Mouse (Mus musculus): ENCODE data around the gene Umodl1.

Umodl1 gene

GRCm38 (mm10) chr17:31039626-31040025 lies 85.2 kb downstream of the Umodl1 start:
- no peak for DNase-seq (ENCODE audit: low spot score)

GRCm38 (mm10) chr17:31040421-31040820 lies 86.0 kb downstream of the Umodl1 start:
- no peak for DNase-seq (ENCODE audit: low spot score)

DNA sequence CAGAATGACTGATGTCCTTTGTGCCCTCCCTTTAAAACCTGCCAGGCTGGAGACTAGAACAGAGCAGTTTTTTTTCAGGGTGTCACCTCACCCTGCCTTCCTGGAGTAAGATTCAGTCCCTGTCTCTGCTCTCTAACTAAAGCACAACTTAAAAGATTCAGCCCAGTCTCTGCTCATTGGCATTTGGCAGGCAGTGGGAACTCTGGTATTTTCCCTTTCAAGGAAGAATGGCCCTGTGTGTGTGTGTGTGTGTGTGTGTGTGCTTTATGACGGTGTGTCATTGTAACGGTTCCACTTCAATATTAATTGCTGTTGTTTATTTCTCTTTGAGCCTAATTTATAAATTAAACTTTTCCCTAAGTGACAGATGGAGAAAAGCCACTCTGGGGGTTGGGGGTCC lies 88.3 kb downstream of the Umodl1 start:
- DNase-seq (ENCODE audit: low spot score), result no peak

DNA sequence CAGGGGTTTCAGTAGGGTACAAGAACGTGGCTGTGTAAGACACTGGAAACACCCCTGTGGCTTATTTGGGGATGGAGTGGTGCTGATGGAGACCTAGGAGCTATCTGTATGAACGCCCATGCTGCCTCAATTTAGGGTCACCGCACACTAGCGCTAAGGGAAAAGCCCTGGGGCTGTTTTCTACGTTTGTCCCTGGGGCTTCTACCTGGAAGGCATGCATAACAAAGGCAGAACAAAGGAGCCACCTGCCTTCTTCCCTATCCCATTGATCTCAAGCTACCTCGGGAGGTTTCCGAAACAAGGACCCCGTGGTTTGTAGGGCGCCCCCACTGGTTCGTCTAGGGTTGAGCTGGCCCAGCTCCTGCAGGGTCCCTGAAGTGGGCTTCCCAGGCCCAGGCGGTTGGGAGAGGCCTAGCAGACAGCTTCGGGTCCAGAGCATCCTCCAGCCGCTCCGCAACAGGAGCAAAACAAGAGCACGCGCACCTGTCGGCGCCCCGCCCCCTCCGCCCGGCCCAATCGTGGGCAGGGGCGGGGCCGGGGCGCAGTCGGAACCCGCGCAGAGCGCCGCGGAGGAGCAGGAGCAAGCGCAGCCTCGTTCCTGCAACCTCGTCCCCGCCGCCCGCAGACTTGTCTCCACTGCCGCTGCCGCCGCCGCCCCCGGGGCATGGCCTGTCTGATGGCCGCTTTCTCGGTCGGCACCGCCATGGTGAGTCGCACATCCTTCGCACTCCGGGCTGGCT lies 102.9 kb downstream of the Umodl1 start, which contains the start of gene Abcg1:
TSS of gene Abcg1 (plus strand) at position 525 of the 740 bp plus-strand sequence.
- no peak for DNase-seq (ENCODE audit: low spot score)

- DNase-seq (ENCODE audit: low spot score), result no peak
Observed at GRCm38 (mm10) chr17:31057891-31058744, 103.7 kb downstream of the Umodl1 start.

- no peak for DNase-seq (ENCODE audit: low spot score)
Observed at GRCm38 (mm10) chr17:31058745-31059085, 104.3 kb downstream of the Umodl1 start.

- no peak for DNase-seq (ENCODE audit: low spot score)
Observed at GRCm38 (mm10) chr17:31060196-31060587, 105.8 kb downstream of the Umodl1 start.
